Mouse (Mus musculus) lung, postnatal 4 days (tissue): ENCODE measurements around the gene Lrig3.

Source experiments
- DNase-seq, 2 experiments: peaks; one replicate each; pipeline ENCODE4 v3.0.0; 2021

The Lrig3 gene

GRCm38 (mm10) chr10:125965968-125966480 is at the start of gene Lrig3:
Gene Lrig3, plus strand, starts transcription at chr10:125966168.
- DNase-seq = peak; percentile 86 to 93

DNA sequence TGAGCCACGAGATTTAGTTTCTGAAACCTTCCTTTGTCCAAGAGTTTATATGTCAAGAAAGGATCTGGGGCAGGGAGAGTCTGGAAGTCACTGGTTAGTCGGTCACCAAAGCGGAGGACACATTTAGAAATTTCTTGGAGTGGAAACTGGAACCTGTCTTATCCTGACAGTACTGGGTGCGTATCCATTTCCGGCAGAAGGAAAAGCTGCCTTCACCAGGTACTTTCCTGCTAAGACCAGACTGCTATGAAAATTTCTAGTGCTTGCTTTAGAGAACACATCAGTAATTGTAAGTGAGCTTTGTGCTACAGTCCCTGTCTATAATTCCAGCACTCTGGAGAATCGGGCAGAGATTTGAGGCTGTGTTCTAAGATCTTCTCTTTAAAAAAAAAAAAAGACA is 49.2 kb upstream of the Lrig3 start:
- no peak for DNase-seq

GRCm38 (mm10) chr10:125917436-125917871 is 48.5 kb upstream of the Lrig3 start:
- DNase-seq = no peak

DNA sequence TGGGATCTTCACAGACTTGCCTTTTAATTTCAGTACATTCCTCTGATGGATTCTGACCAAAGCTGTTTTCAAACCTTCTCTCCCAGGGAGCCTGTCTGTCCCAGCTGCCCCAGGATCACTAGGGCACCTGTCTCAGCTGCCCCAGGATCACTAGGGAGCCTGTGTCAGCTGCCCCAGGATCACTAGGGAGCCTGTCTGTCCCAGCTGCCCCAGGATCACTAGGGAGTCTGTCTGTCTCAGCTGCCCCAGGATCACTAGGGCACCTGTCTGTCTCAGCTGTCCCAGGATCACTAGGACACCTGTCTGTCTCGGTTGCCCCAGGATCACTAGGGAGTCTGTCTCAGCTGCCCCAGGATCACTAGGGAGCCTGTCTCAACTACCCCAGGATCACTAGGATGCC is 47.0 kb upstream of the Lrig3 start:
- DNase-seq = no peak

GRCm38 (mm10) chr10:125921654-125922446 is 44.1 kb upstream of the Lrig3 start:
- no peak for DNase-seq

DNA sequence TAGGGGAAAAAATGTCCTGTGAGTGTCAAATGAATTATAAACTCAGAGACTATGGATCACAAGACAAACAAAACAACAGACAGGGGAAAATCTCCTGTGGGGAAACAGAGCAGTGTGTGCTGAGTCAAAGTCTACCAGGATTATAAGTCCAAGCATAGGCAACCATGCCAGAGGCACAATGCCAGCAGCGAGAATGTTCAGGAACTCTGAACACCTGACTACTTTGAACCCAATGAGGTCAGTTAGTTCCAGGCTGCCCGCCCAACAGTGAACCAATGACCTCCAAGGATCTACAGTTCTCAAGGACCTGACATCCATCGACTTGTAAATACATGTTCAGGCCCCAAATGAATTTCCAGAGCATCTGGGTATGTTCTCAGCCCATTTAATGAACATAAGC is 36.0 kb upstream of the Lrig3 start:
- no peak for DNase-seq

DNA sequence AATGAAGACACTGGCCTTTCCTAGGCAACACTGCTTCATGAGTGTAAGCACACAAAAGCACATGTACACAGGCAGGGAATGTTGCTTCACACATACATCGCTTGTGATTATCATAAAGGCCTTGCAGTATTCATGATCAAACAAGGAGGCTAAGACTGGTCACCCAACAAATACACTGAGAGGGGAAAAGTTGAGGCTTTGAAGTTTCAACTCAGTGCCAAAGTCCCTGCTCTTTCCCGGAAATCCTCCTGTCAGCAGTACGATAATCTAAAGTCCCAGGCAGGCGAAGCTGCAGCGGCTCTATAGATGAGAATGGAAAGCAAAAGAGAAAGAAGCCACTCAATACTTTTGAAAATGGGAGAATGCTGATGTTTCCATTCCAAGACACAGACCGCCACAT is 32.6 kb upstream of the Lrig3 start:
- no peak for DNase-seq

GRCm38 (mm10) chr10:125934095-125934494 is 31.9 kb upstream of the Lrig3 start:
- DNase-seq = no peak

GRCm38 (mm10) chr10:125937517-125938497 is 28.2 kb upstream of the Lrig3 start:
- DNase-seq = no peak

GRCm38 (mm10) chr10:125938528-125939402 is 27.2 kb upstream of the Lrig3 start:
- no peak for DNase-seq

- DNase-seq = no peak
Measured at GRCm38 (mm10) chr10:125940316-125941059, 25.5 kb upstream of the Lrig3 start.

DNA sequence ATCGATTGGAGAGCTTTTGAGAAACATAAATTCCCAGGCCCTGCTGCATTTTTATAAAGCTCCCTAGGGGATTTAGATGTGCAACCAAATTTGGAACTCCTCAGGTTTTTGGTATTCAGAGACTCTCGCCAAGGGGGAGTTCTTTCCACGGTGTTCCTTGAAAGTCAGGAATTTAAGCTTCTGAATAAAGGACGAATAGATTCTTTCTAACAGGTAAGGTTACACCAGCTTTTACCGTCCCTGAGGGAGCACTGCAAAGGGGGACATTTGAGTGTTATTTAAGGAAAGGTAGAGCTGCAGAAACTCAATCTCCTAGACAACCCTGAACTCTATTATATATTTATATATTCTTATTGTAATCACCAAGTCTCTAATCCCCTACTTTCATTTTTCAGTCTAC is 22.9 kb upstream of the Lrig3 start:
- DNase-seq = no peak

- DNase-seq = no peak
Measured at GRCm38 (mm10) chr10:125944762-125945504, 21.0 kb upstream of the Lrig3 start.

DNA sequence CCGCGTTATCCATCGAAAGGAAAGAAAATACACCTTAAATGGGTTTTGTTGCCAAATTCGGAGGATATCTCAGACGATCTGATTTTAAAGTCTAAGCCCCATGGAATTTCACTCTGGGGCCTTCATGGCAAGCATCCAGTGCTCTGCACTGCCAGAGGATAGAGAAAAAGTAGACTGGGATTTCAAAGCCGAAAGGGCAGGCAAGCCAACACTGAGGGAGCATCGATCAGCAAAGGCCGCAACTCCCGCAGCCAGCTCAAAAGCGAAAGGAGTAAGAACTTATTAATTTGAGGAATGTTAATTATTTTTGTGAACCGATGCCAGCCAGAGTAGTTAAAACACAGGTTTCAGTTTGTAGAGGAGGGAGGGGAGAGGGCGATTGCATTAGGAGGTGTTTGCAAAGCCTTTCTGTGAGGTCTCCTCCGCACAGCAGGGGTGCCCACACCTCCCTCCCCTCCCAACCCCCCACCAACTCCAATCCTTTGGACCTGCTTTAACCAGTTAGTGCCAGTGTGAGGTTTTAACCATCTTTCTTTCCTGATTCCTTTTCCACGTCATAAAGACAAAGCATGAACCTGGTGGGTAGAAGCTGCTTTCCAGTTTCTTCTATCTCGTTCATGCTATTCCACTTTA is 17.0 kb upstream of the Lrig3 start:
- DNase-seq = no peak

DNA sequence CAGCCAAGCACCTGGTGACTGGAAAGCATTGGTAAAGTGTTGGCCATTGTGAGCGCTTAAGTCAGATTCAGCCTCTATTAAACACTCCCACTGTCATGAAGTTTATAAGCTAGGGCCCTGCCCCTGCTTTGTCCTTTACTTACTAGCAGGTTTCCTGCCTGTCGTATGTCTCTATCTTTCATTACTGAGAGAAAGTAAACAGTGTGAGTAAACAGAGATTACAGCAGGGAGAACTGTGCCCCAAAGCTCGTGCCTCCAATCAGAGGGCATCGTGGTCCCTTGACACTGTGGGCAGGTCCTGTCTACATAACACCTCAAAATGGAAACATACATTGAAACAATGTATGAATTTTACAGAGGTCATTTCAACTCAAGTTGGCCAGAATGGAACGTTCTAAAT is 14.3 kb upstream of the Lrig3 start:
- no peak for DNase-seq

- no peak for DNase-seq
Measured at GRCm38 (mm10) chr10:125954343-125954742, 11.6 kb upstream of the Lrig3 start.

DNA sequence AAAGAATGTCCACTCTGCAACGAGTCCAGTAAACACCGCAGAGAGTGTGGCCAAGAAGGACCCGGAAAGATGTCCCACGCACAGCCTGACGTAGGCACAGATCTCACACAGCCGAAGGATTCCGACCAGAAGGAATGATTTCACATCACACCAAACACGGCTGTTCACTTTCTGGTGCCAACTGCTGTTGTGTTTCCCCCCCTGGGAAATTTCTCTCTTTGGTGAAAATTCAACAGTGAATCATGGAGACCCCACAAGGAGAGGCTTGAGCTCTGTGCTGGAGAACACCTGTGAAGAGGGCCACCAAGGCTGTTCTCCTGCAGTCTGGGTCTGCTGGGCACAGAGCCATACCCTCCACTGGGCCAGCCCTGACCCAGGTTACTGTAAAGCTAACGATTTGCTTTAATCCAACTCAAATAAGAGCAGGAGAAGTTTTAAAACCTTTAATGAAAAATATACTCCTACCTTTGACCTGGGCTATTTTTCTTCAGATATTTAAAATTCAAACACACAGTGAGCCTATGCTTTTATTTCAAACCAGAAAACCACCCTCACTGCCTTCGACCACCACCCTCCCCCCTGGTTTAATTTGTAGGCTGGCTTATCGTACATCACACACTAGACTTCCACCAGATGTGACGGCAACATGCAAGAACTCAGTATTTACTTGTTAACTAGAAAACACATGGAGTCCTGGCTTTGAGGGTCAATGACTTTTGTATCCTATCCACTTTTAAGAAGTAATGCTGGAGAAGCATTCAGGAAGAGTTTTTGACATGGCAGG is 11.0 kb upstream of the Lrig3 start:
- no peak for DNase-seq

GRCm38 (mm10) chr10:125961411-125962107 is 4.4 kb upstream of the Lrig3 start:
- no peak for DNase-seq

DNA sequence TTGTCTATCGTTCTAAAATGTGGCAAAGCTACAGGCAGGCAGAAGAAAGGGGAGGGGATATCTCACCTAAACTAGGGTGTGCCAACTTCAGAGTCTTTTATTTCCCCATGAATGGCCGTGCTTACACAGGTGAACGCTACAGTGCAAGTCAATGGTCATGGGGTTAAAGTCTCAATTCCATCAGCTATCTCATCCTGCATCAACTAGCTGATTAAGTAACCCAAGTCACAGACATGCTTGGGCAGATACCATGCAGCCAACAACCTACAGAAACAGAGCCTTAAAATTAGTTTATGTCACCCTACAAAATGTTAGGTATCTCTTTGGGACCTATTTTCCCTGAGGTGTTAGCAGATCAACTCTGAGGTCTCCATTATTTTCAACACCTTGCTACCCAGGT is 1.3 kb upstream of the Lrig3 start:
- no peak for DNase-seq
